Mouse (Mus musculus) forelimb bud, embryonic 11.5 days (tissue): ENCODE measurements at regions not wholly inside any gene's neighbourhood (a gene's known extent, or its start where the extent isn't known, plus 50 kb on each side); places are given as distances from the start of the nearest gene placed in this dataset.

Experiments used
- DNase-seq: peaks from one replicate; pipeline ENCODE4 v3.0.0-alpha.2; 2012; ENCODE audit warnings: low read depth, low spot score

- no peak for DNase-seq
Measured at GRCm38 (mm10) chr13:18063677-18064076, 70.5 kb upstream of the Yae1d1 start.

- no peak for DNase-seq
Measured at GRCm38 (mm10) chr13:18060265-18060664, 67.1 kb upstream of the Yae1d1 start.

DNA sequence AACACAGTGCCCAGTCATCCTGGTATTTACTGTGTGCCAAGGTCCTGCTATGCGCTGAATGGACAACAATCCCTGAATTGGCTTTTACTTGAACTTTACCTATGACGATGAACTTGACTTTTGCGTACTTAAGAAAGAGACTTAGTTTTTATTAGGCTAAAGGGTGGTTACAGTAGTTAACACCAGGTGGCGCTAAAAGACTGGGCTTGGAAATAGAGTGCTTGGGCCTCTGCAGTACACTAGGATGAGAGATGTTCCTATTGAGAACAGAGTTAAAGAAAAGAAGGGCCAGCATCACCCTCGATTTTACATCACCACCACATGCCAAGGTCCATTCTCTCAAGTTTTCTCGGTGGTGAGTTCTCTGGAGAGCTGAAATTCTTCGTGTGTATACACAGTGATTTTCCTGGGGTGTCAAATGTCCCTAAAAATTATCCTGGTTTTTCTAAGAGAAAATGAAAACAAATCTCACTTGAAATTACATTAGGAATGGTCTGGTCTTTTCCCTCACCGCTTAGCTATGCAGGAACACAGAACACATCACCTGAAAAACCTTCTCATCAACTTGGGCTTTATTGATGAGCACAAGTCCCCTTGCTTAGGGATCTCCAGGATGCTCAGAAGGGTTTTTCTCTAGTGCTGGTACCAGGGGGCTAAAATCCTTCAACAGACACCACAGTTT is 64.2 kb upstream of the Yae1d1 start:
- peak; percentile 75 for DNase-seq

DNA sequence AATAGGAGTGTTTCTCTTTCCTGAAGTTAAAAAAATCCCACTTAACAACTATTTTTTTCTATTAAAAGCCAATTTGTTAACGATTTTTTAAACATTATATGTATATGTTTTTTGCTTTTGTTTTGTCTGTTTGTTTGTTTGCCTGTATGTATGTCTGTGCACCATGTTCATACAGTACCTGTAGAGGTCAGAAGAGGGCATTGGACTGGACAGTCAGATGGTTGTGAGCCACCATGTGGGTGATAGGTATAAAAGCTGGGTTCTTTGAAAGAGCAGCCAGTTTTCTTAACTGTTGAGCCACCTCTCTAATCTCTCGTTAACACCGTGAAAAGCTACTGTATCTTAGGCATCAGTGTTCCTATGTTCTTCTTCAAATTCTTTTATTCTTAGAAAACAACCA is 63.7 kb upstream of the Yae1d1 start:
- no peak for DNase-seq

DNA sequence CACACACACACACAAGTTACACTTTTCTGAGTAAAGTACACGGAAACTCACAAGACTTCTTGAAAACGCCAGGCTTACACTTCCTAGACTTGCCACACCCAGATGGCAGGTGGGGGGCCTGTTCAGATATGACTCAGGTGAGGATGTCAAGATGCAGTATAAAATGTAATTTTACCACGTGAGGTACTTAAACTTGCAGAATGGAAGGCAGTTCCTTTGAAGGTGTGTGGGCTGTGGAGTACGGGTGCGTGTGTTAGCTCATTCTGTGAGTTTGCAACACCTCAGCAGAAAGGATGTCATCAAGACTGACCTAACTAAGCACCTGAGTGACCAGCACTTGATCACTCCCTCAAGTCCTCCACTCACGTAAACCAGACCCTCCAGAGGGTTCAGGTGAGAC is 50.0 kb upstream of the Yae1d1 start:
- DNase-seq = no peak
